Mouse (Mus musculus): ENCODE data around the gene Mpped2. TPM values are rescaled to one million over a fixed set of nuclear protein-coding genes. Genes with fewer than 3 reads are reported as not detected.

The Mpped2 gene
- polyA plus RNA-seq, 1 experiment from 2014 or later, result 5.8 TPM

DNA sequence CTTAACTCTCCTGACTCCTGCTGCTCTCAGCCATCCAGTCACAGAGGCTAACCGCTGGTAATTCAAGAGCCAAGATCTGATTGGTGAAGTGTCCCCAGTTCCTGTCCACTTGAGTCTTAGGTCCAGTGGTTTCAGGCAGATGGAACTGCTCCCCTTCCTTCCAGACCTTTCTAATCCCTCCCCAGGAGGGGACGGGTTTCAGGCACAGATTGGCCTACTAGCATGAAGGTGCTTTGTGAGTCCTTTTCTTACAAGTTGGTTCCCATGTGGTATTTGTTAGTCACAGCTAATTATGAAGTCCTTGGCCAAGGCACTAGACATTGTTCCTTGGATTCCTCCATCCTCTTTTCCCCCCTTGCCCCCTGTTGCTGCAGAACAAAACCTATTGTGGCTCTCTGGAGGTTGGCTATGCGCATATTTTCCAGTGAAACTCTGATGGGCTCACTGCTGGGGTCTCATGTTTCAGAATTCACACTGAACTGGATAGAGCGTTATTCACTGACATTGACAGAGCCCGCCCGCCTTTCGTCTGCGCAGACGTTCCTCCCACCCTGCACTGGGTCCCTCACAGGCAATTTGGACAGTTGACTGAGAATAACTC is 163.4 kb downstream of the Mpped2 start:
- WGBS, result 71% methylated on average over 9 of the region's 9 CpGs
- Histone ChIP-seq H3K4me1 (replicated peaks; ENCODE audit: control insufficient read depth, insufficient read depth) (peaks cover 5% of the 10 kb centered on the region; the same call in 1 of the 2 replicates), H3K9ac (ENCODE audit: low read length) (no peak overlapping the region), H3K27me3 (ENCODE audit: control insufficient read depth, insufficient read depth, low read length) (no peaks in the 10 kb centered on the region), H3K36me3 (ENCODE audit: control insufficient read depth, insufficient read depth, low read length) (no peaks in the 10 kb centered on the region), H3K4me2 (replicated peaks; ENCODE audit: low read depth) (no peak overlapping the region), H3K4me3 (ENCODE audit: low read depth, low read length) (no peak overlapping the region), H3K9me3 (ENCODE audit: control insufficient read depth, low read length) (no peaks in the 10 kb centered on the region), H3K27ac (replicated peaks) (no peak overlapping the region)
- ATAC-seq (ENCODE audit: low FRiP score, low TSS enrichment) (no peak), DNase-seq (ENCODE audit: low spot score) (no peak)
- no peak for TF ChIP-seq EP300 (optimal IDR thresholded peaks at IDR 0.05)
- no peak for TF ChIP-seq CTCF (IDR thresholded peaks at IDR 0.05; ENCODE audit: low read depth)

DNA sequence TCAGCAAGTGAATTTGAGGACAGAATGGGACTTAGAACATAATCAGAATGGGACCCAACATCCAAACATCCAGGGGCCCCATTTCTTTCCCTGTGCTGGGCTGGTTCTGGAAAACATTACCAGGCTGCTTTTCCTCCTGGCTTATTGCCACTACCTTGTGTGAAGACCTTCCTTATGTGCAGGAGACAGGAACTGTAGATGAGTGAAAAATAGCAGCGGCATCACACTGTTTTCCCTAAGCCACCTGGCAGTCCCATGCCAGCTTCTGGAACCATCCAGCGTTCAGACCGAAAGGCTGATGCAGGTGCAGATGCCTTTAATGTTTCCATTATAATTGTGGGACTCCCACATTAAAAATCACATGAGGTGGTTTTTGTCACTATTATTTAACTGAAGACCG is 164.2 kb downstream of the Mpped2 start:
- H3K4me3 ChIP-seq (ENCODE audit: low read depth, low read length), result no peak overlapping the region
- DNase-seq (ENCODE audit: low spot score), result no peak
- no peak overlapping the region for H3K9ac ChIP-seq (ENCODE audit: low read length)
- no peaks in the 10 kb centered on the region for H3K9me3 ChIP-seq (ENCODE audit: control insufficient read depth, low read length)
- H3K27me3 ChIP-seq (ENCODE audit: control insufficient read depth, insufficient read depth, low read length), result no peaks in the 10 kb centered on the region
- no peaks in the 10 kb centered on the region for H3K36me3 ChIP-seq (ENCODE audit: control insufficient read depth, insufficient read depth, low read length)
- 42% methylated on average over 4 of the region's 4 CpGs for WGBS
- peaks cover 5% of the 10 kb centered on the region; the same call in 1 of the 2 replicates for H3K4me1 ChIP-seq (replicated peaks; ENCODE audit: control insufficient read depth, insufficient read depth)
- H3K4me2 ChIP-seq (replicated peaks; ENCODE audit: low read depth), result no peak overlapping the region
- H3K27ac ChIP-seq (replicated peaks), result no peak overlapping the region
- no peak for TF ChIP-seq EP300 (optimal IDR thresholded peaks at IDR 0.05)
- no peak for ATAC-seq (ENCODE audit: low FRiP score, low TSS enrichment)

DNA sequence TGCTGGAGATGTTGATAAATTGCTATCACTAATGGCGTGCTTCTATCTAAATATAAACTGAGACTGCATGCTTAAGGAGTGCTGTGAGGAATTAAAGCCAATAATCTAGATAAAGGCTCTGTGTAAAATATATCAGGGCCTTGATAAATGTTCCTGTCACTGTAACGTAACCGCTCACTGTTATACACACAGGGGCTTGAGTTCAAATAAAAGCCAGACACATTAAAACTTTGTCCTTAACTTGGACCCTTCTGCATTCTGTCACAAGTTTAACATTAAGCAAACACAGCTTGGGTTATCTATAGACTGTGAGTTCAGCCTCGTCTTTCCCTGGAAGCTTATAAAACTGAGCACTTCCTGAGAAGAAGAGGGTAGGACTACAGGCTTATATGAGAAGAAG is 164.6 kb downstream of the Mpped2 start:
- no peaks in the 10 kb centered on the region for H3K36me3 ChIP-seq (ENCODE audit: control insufficient read depth, insufficient read depth, low read length)
- WGBS, result 22% methylated on average over 4 of the region's 4 CpGs
- H3K9me3 ChIP-seq (ENCODE audit: control insufficient read depth, low read length), result no peaks in the 10 kb centered on the region
- no peak overlapping the region for H3K27ac ChIP-seq (replicated peaks)
- H3K4me3 ChIP-seq (ENCODE audit: low read depth, low read length), result no peak overlapping the region
- no peak for ATAC-seq (ENCODE audit: low FRiP score, low TSS enrichment)
- TF ChIP-seq CTCF (IDR thresholded peaks at IDR 0.05; ENCODE audit: low read depth) (no peak), EP300 (optimal IDR thresholded peaks at IDR 0.05) (no peak)
- no peak overlapping the region for H3K9ac ChIP-seq (ENCODE audit: low read length)
- H3K4me1 ChIP-seq (replicated peaks; ENCODE audit: control insufficient read depth, insufficient read depth), result peaks cover 5% of the 10 kb centered on the region; the same call in 1 of the 2 replicates
- no peaks in the 10 kb centered on the region for H3K27me3 ChIP-seq (ENCODE audit: control insufficient read depth, insufficient read depth, low read length)
- no peak overlapping the region for H3K4me2 ChIP-seq (replicated peaks; ENCODE audit: low read depth)
- no peak for DNase-seq (ENCODE audit: low spot score)

DNA sequence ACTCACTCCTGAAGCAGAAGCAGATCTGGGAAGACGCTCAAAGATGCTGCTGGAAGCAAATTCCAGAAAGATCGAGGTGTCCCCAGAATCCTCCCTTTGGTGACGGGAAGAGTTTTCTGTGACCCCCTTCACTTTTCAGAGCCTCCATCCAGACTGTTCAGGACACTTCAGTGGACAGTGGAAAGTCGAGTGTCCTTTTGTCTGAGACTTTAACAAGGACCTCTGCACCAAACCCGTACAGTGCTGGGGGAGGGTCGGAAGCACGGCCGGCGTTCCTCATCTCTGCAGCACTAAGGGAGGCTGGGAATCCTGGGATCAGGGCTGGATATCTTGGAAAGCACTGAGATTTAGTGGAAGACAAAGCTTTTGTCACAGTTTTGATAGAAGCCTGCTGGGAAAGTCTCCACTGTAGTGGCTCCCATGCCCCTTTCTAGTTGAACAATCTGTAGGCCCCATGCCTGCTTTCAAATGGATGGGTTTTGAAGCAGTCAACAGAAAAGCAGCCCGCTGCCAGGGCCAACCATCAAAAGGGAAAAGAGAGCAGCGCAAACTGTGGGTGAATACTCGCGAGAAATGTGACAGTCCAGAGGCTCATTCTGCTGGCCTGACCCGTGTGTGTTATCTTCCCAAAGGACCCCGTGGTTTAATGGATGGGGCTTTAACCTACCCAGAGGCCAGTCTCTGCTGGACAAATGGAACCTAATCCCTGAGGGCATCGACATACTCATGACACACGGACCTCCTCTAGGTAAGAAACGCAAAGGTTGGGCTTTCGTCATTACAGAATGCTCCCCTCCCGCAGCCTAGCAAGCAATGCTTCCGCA is 168.0 kb downstream of the Mpped2 start:
- TF ChIP-seq CTCF (IDR thresholded peaks at IDR 0.05; ENCODE audit: low read depth) (no peak), EP300 (optimal IDR thresholded peaks at IDR 0.05) (no peak)
- Histone ChIP-seq H3K36me3 (ENCODE audit: control insufficient read depth, insufficient read depth, low read length) (no peaks in the 10 kb centered on the region), H3K9me3 (ENCODE audit: control insufficient read depth, low read length) (no peaks in the 10 kb centered on the region), H3K4me2 (replicated peaks; ENCODE audit: low read depth) (no peak overlapping the region), H3K9ac (ENCODE audit: low read length) (no peak overlapping the region), H3K4me3 (ENCODE audit: low read depth, low read length) (no peak overlapping the region), H3K4me1 (replicated peaks; ENCODE audit: control insufficient read depth, insufficient read depth) (peaks cover 10% of the 10 kb centered on the region), H3K27ac (replicated peaks) (no peak overlapping the region), H3K27me3 (ENCODE audit: control insufficient read depth, insufficient read depth, low read length) (no peaks in the 10 kb centered on the region)
- WGBS, result 75% methylated on average over 21 of the region's 21 CpGs
- no peak for DNase-seq (ENCODE audit: low spot score)
- ATAC-seq (ENCODE audit: low FRiP score, low TSS enrichment), result no peak

DNA sequence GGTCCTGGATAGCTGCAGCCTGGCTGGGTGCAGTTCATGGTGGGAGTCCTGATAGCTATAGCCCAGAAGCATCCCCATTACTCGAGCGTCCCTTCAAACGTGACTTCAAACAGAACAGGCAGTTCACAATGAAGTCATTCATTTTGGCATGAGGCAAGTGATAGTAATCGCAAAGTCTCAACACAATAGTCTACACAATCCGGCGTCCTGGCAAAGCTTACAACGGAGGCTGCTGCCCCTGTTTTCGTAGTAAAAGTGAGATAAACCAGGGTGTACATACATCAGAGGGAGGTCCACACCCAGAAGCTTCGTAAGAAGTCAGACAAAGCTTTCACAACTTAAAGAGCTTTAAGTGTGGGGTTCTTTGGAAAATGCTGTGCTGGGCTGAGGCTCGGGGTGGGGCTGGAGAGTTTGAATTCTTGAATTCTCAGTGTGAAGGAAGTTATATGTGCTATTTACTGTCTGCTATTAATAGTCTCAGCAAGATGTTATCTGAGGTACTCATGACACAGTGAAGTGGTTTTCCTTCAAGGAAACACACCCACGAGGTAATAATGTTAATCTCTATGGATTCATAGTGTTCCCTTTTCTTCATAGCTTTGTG is 170.1 kb downstream of the Mpped2 start:
- Histone ChIP-seq H3K4me2 (replicated peaks; ENCODE audit: low read depth) (no peak overlapping the region; the same call in none of the 2 replicates), H3K27ac (replicated peaks) (no peak overlapping the region)

More for the DNA sequence above, 170.1 kb downstream of the Mpped2 start:
- Histone ChIP-seq H3K9me3 (ENCODE audit: control insufficient read depth, low read length) (no peaks in the 10 kb centered on the region), H3K4me3 (ENCODE audit: low read depth, low read length) (no peak overlapping the region), H3K36me3 (ENCODE audit: control insufficient read depth, insufficient read depth, low read length) (no peaks in the 10 kb centered on the region), H3K9ac (ENCODE audit: low read length) (no peak overlapping the region), H3K27me3 (ENCODE audit: control insufficient read depth, insufficient read depth, low read length) (no peaks in the 10 kb centered on the region), H3K4me1 (replicated peaks; ENCODE audit: control insufficient read depth, insufficient read depth) (peaks cover 7% of the 10 kb centered on the region)
- peak; percentile 51; the same call in 1 of the 2 replicates for ATAC-seq (ENCODE audit: low FRiP score, low TSS enrichment)
- 31% methylated on average over 11 of the region's 11 CpGs for WGBS
- TF ChIP-seq CTCF (IDR thresholded peaks at IDR 0.05; ENCODE audit: low read depth) (no peak), EP300 (optimal IDR thresholded peaks at IDR 0.05) (no peak)
- DNase-seq (ENCODE audit: low spot score), result no peak
